Mouse (Mus musculus) embryonic facial prominence, embryonic 14.5 days (tissue): ENCODE measurements at regions not wholly inside any gene's neighbourhood (a gene's known extent, or its start where the extent isn't known, plus 50 kb on each side); places are given as distances from the start of the nearest gene placed in this dataset.
A peak's percentile ranks its signal among the peaks of the same experiment; 100 is the strongest.

Source experiments
- ATAC-seq: fragments of 200-750 bp; cut with Nextera tagmentation; 2 replicates; pipeline ENCODE4 v1.8.0; 2017; ENCODE audit warnings: low read depth, moderate number of reproducible peaks, moderate TSS enrichment
- DNase-seq: peaks from one replicate; pipeline ENCODE4 v3.0.0-alpha.2; 2015; ENCODE audit warnings: low spot score
- H3K27ac ChIP-seq: fragments of 300-500 bp; sonication (generic); replicated peaks from 2 replicates; pipeline ENCODE4 v1.5.1; 2014; ENCODE audit warnings: low read depth, mild to moderate bottlenecking, low read length, moderate library complexity
- H3K27me3 ChIP-seq: fragments of 300-500 bp; sonication (generic); replicated peaks from 2 replicates; pipeline ENCODE4 v1.6.1; 2014; ENCODE audit warnings: low read length; ENCODE audit not compliant: control insufficient read depth, insufficient read depth
- H3K36me3 ChIP-seq: fragments of 300-500 bp; sonication (generic); 2 replicates; pipeline ENCODE4 v1.6.1; 2014; ENCODE audit warnings: low read length, mixed read lengths; ENCODE audit not compliant: control insufficient read depth, insufficient read depth
- H3K4me1 ChIP-seq: fragments of 300-500 bp; sonication (generic); 2 replicates; pipeline ENCODE4 v1.6.1; 2014; ENCODE audit warnings: antibody characterized with exemption, low read length; ENCODE audit not compliant: control insufficient read depth, insufficient read depth
- H3K4me2 ChIP-seq: fragments of 300-500 bp; sonication (generic); 2 replicates; pipeline ENCODE4 v1.6.1; 2014; ENCODE audit warnings: low read depth, mild to moderate bottlenecking, low read length, moderate library complexity, mixed read lengths
- H3K4me3 ChIP-seq: fragments of 300-500 bp; sonication (generic); 2 replicates; pipeline ENCODE4 v1.5.1; 2014; ENCODE audit warnings: low read depth, mild to moderate bottlenecking, low read length
- H3K9ac ChIP-seq: fragments of 300-500 bp; sonication (generic); 2 replicates; pipeline ENCODE4 v1.6.1; 2014; ENCODE audit warnings: low read depth, mild to moderate bottlenecking, low read length, moderate library complexity, mixed read lengths
- H3K9me3 ChIP-seq: fragments of 300-500 bp; sonication (generic); 2 replicates; pipeline ENCODE4 v1.6.1; 2016; ENCODE audit warnings: low read length; ENCODE audit not compliant: control insufficient read depth
- WGBS: fragments of 180-500 bp; shearing (Covaris S2); extraction: QIAGEN DNeasy Blood & Tissue Kit; methylation state at CpG from one replicate; pipeline ENCODE4 v1.1.7; 2014; 5-methylcytosine and 5-hydroxymethylcytosine counted together

GRCm38 (mm10) chr6:36234438-36234837 is 153.4 kb upstream of the Chrm2 start:
- Histone ChIP-seq H3K9ac (no peak overlapping the region), H3K27ac (no peak overlapping the region), H3K9me3 (no peaks in the 10 kb centered on the region), H3K4me1 (no peaks in the 10 kb centered on the region), H3K27me3 (no peaks in the 10 kb centered on the region), H3K4me2 (no peak overlapping the region), H3K36me3 (no peaks in the 10 kb centered on the region), H3K4me3 (no peak overlapping the region)
- 72% methylated on average over 1 of the region's 1 CpGs for WGBS
- no peak for DNase-seq
- no peak for ATAC-seq

GRCm38 (mm10) chr6:36247027-36247426 is 140.9 kb upstream of the Chrm2 start:
- DNase-seq (no peak), ATAC-seq (no peak)
- Histone ChIP-seq H3K36me3 (no peaks in the 10 kb centered on the region), H3K4me2 (no peak overlapping the region), H3K4me1 (no peaks in the 10 kb centered on the region), H3K9ac (no peak overlapping the region), H3K4me3 (no peak overlapping the region), H3K27ac (no peak overlapping the region), H3K27me3 (no peaks in the 10 kb centered on the region), H3K9me3 (no peaks in the 10 kb centered on the region)
- WGBS, result 40% methylated on average over 3 of the region's 3 CpGs

- no peak overlapping the region for H3K4me2 ChIP-seq
- H3K27ac ChIP-seq, result no peak overlapping the region
- no peaks in the 10 kb centered on the region for H3K9me3 ChIP-seq
- H3K27me3 ChIP-seq, result no peaks in the 10 kb centered on the region
- DNase-seq (no peak), ATAC-seq (no peak)
- 65% methylated on average over 1 of the region's 1 CpGs for WGBS
- no peak overlapping the region for H3K9ac ChIP-seq
- H3K4me1 ChIP-seq, result no peaks in the 10 kb centered on the region
- no peak overlapping the region for H3K4me3 ChIP-seq
- H3K36me3 ChIP-seq, result no peaks in the 10 kb centered on the region
These were observed 139.7 kb upstream of the Chrm2 start for GRCm38 (mm10) chr6:36248219-36248618.

- Histone ChIP-seq H3K9me3 (no peaks in the 10 kb centered on the region), H3K4me2 (no peak overlapping the region), H3K27ac (no peak overlapping the region), H3K9ac (no peak overlapping the region), H3K27me3 (no peaks in the 10 kb centered on the region), H3K4me3 (no peak overlapping the region), H3K36me3 (no peaks in the 10 kb centered on the region), H3K4me1 (no peaks in the 10 kb centered on the region)
- ATAC-seq, result no peak
- WGBS, result 31% methylated on average over 4 of the region's 4 CpGs
- peak; percentile 49 for DNase-seq
These were observed 138.8 kb upstream of the Chrm2 start for GRCm38 (mm10) chr6:36249047-36249446.

- no peak overlapping the region for H3K9ac ChIP-seq
- no peak overlapping the region for H3K4me3 ChIP-seq
- DNase-seq (no peak), ATAC-seq (no peak)
- no peaks in the 10 kb centered on the region for H3K4me1 ChIP-seq
- WGBS, result 76% methylated on average over 10 of the region's 10 CpGs
- H3K9me3 ChIP-seq, result no peaks in the 10 kb centered on the region
- H3K27me3 ChIP-seq, result no peaks in the 10 kb centered on the region
- no peak overlapping the region for H3K4me2 ChIP-seq
- H3K27ac ChIP-seq, result no peak overlapping the region
- H3K36me3 ChIP-seq, result no peaks in the 10 kb centered on the region
These were observed 121.0 kb upstream of the Chrm2 start for GRCm38 (mm10) chr6:36266717-36267402.

- H3K4me2 ChIP-seq, result no peak overlapping the region
- H3K4me3 ChIP-seq, result no peak overlapping the region
- ATAC-seq, result no peak
- WGBS, result 80% methylated on average over 10 of the region's 10 CpGs
- H3K4me1 ChIP-seq, result no peaks in the 10 kb centered on the region
- no peak for DNase-seq
- H3K27me3 ChIP-seq, result no peaks in the 10 kb centered on the region
- H3K36me3 ChIP-seq, result no peaks in the 10 kb centered on the region
- no peaks in the 10 kb centered on the region for H3K9me3 ChIP-seq
- no peak overlapping the region for H3K27ac ChIP-seq
- no peak overlapping the region for H3K9ac ChIP-seq
These were observed 101.2 kb upstream of the Chrm2 start for GRCm38 (mm10) chr6:36286664-36287063.

- Histone ChIP-seq H3K27me3 (no peaks in the 10 kb centered on the region), H3K9me3 (no peaks in the 10 kb centered on the region), H3K4me1 (no peaks in the 10 kb centered on the region), H3K4me3 (no peak overlapping the region), H3K9ac (no peak overlapping the region), H3K4me2 (no peak overlapping the region), H3K27ac (no peak overlapping the region), H3K36me3 (no peaks in the 10 kb centered on the region)
- no peak for DNase-seq
- WGBS, result 56% methylated on average over 1 of the region's 1 CpGs
- ATAC-seq, result no peak
These were observed 74.3 kb upstream of the Chrm2 start for GRCm38 (mm10) chr6:36313586-36313985.
